Mouse (Mus musculus): ENCODE data around the gene Skil. TPM values are rescaled to one million over a fixed set of nuclear protein-coding genes. Genes with fewer than 3 reads are reported as not detected.

The Skil gene
- 10 to 100 TPM in 1 of 2 experiments, 1 to 10 TPM in 1; 9.6 to 10.5 TPM for total RNA-seq (2021)
- long read RNA-seq, experiment 1, full-length matches to known transcripts = 1 of 1 reads
- long read RNA-seq, experiment 1, partial matches to known transcripts = 0 of 1 reads
- long read RNA-seq, experiment 1, other reads (novel, unspliced or antisense) = 0 of 1 reads
- long read RNA-seq, experiment 2, full-length matches to known transcripts = 1 of 2 reads
- long read RNA-seq, experiment 2, partial matches to known transcripts = 0 of 2 reads
- long read RNA-seq, experiment 2, other reads (novel, unspliced or antisense) = 1 of 2 reads

DNA sequence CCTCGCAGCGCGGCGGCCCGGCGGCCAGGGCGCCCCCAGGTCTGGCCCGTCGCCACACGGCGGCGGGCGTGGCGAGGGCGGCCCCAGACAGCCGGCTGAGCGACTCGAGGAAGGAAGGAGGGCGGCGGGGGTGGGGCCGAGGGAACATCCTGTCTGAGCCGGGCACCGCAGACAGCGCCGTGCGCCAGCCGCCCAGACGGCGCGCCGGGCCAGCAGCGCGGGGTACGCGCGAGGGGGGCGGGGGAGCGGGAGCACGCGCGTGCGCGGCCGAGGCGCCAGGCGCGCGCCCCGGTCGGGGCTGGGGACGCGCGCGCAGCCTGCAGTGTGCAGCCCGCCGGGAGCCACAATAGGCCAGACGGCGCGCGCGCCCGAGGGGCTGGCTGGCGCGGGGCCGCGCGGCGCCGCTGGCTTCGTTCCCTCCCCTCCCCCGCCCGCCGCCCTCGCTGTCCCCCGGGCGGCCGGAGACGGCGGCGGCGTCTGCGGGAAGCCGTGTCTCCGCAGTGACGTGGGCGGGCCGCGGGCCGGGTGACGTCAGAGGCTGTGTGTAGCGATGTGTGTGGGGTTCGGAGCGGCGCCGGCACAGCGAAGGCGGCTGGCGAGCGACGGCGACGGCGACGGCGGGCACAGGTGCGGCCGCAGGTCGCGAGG, at the start of gene Skil:
TSS of gene Skil (plus strand) at position 528 of the 648 bp plus-strand sequence.
- peak; percentile 89 to 92 for DNase-seq
- intact Hi-C loops (cut with DNase I) = loop anchor here (5.0 kb wide), 2 partner anchors 37 to 43 kb away; no protein-coding TSS in a partner anchor

DNA sequence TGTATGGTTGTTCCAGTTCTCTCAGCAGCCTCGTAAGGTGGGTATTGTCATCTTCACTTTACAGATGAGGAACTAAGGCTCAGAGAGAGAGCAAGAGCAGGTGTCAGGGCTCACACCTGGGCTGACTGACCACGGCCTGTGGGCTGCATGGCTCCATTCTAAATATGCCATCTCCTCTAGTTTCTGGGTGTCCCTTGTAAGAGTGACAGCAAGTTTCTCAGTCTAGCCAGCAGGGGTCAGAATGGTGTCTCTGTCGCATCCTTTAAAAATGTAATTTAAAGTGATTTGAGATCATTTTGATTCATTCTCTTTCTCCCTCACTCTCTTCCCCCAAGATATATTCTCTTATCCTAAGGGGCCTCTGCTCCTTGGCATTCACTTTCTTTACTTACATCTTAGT, 47.6 kb upstream of the Skil start:
- intact Hi-C loops (cut with DNase I) = no loop called here
- DNase-seq = no peak

GRCm38 (mm10) chr3:31049087-31049486, 45.8 kb upstream of the Skil start:
- no peak for DNase-seq
- intact Hi-C loops (cut with DNase I) = no loop called here

DNA sequence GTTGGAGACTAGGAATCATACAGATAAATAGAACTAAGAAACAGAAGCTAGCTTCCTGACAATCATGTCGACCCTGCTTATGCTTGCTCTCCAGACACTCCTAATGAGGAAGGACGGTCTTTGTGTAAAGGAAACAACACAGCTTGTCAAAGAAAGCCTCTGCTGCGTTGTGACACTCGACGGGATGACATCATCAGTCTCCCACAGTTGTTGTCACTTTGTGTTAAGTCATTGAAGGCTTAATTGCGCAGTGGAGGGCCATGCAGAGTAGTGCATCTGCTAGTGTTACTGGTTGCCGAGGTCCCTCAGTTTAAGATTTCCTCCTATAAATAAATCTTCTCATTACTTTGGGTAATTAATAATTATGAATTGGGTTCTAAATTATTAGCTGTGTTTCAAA, 44.5 kb upstream of the Skil start:
- intact Hi-C loops (cut with DNase I) = no loop called here

GRCm38 (mm10) chr3:31051730-31052129, 43.1 kb upstream of the Skil start:
- intact Hi-C loops (cut with DNase I) = no loop called here

More for the DNA sequence above, 44.5 kb upstream of the Skil start:
- DNase-seq = no peak

GRCm38 (mm10) chr3:31053191-31053590, 41.7 kb upstream of the Skil start:
- intact Hi-C loops (cut with DNase I) = no loop called here
- DNase-seq = no peak

More at GRCm38 (mm10) chr3:31051730-31052129, 43.1 kb upstream of the Skil start:
- DNase-seq = no peak

- intact Hi-C loops (cut with DNase I) = loop anchor here (5.0 kb wide), 1 partner anchor 37 kb away; no protein-coding TSS in a partner anchor
Measured at GRCm38 (mm10) chr3:31054888-31055287, 40.0 kb upstream of the Skil start.

DNA sequence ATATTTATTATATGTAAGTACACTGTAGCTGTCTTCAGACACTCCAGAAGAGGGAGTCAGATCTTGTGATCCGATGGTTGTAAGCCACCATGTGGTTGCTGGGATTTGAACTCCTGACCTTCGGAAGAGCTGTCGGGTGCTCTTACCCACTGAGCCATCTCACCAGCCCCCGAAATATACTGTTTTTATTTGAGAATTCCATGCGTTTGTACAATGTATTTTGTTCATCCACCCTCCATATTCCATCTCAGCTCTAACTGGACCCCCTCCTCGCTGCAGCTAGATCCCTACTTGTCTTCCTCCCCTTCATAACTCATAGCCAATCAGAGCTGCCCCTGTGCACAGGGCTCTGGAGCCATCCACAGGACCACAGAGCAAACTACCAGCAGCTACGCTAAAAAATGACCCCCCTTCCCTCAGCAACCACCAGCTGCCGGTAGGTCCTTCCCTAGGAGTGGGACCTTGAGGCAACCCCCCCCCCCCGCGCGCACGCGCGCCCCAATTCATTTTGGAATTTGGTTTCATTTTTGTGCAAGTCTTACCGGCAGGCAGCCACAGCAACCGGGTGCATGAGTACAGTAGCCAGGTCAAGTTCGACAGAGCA, 38.7 kb upstream of the Skil start:
- peak in 1 of 2 experiments; percentile 31 for DNase-seq
- intact Hi-C loops (cut with DNase I) = loop anchor here (2.0 to 5.0 kb wide), 2 partner anchors 36 to 83 kb away; no protein-coding TSS in a partner anchor

More at GRCm38 (mm10) chr3:31054888-31055287, 40.0 kb upstream of the Skil start:
- no peak for DNase-seq

- intact Hi-C loops (cut with DNase I) = loop anchor here (2.0 to 5.0 kb wide), 2 partner anchors 35 to 82 kb away; no protein-coding TSS in a partner anchor
- peak; percentile 39 to 71 for DNase-seq
Measured at GRCm38 (mm10) chr3:31056651-31057627, 37.9 kb upstream of the Skil start.

DNA sequence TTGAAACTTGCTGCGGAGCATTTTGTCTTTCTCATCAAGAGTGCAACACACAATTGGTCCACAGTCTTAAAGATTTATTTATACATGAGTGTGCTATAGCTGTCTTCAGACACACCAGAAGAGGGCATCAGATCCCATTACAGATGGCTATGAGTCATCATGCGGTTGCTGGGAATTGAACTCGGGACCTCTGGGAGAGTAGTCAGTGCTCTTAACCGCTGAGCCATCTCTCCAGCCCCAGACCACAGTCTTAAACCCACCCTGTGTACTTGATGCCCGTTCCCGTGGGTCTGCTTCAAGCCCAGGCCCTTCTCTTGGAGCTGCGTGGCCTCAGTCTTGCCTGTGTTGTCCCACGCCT, 34.1 kb upstream of the Skil start:
- no peak for DNase-seq
- intact Hi-C loops (cut with DNase I) = no loop called here

DNA sequence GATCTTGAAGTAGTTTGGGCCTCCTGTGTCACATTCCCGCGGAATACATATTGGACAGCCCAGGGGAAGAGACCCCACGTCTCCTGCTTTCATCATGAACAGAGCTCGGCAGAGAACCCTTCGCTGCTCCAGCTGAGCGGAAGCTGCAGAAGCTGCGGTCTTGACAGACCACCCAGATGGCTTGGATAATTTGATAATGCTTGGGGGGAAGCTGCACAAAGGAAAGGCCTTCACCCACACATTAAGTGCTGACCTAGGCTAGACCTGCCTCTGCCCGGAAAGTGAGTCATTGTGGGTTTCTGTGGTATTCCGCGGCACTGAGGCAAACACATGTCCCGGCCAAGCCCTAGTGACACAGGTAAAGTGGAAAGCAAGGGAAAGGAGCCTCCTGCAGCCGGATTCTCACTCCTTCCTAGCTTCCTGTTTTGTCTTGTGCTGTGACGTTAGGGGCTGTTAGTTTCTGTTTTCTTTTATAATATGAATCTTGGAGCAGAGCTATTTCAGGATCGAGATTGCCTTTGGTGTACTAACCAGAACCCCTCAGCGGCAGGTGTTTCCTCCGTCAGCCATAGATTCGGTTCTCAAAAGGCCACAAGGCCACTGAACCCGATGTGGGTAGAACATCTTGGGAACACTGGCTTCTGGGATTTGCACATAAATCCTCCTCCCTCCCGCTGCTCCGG, 33.6 kb upstream of the Skil start:
- intact Hi-C loops (cut with DNase I) = no loop called here

DNA sequence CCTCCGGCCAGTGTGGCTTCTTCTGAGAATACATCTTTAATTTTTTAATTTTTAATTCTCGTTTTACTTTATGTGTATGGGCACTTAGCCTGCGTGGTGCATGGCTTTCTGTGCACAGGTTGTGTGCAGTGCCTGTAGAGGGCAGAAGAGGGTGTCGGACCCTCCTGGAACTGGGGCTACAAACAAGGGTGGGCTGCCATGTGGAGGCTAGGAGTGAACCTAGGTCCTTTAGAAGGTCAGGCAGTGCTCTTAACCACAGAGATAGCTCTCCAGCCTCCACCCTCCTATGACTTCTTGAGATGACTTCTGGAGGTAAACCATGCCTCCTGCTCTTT, 33.1 kb upstream of the Skil start:
- intact Hi-C loops (cut with DNase I) = no loop called here
- no peak for DNase-seq

More for the DNA sequence above, 33.6 kb upstream of the Skil start:
- no peak for DNase-seq

DNA sequence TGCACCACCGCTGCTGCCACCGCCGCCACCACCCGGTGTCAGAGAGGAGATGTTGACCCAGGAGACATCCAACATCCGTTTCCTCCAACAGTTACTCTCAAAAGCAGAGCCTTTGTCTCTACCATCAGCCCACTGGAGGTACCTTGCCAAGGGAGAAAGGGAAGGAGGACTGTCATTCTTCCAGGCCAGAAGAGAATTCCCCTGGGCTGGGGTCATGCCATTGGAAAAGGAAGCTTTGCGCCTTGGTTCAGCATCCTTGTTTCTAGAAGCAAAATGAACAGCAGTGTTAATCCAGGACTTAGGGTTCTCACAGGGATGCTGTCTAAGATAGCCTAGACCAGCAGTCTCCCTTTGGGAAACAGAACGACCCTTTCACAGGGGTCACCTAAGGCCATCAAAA, 32.5 kb upstream of the Skil start:
- intact Hi-C loops (cut with DNase I) = no loop called here
- no peak for DNase-seq

- intact Hi-C loops (cut with DNase I) = no loop called here
- DNase-seq = no peak
Measured at GRCm38 (mm10) chr3:31068482-31068881, 26.4 kb upstream of the Skil start.

DNA sequence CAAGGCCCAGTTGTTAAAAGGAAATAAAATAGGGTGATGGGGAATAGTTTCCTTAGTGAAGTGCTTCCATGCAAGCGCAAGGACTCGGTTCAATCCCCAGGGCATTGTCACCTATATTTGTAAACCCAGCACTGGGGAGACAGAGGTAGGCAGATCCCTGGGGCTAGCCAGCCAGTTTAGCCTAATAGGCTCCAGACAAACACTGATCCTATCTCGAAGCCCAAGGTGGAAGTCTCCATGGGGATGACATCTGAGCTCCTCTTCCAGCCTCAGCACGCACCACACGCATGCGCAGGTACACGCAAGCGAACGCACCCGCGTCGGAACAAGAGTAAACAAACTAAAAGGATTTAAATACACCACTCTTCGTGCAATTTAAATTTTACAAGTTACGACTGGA, 23.1 kb upstream of the Skil start:
- intact Hi-C loops (cut with DNase I) = no loop called here
- no peak for DNase-seq

DNA sequence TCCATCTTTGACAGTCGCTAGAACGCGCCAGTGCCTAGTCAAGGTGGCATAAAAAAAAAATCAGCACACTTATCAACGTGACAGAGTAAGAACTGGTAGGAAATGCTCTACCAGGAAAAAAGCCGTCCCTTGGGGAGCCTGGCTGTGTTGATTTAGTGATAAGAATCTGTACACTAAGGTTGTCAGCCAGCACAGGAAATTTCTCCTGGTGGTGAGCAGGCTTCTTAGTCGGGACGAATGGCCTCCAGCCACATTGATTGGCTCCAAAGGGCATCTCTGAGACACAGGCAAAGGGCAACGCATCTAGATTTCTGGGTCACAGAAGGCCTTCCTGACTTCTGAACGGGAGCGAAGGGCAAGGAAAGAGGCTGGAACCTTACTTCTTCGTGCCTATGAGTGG, 19.1 kb upstream of the Skil start:
- intact Hi-C loops (cut with DNase I) = no loop called here

GRCm38 (mm10) chr3:31077068-31077703, 17.7 kb upstream of the Skil start:
- DNase-seq = no peak
- intact Hi-C loops (cut with DNase I) = no loop called here

More for the DNA sequence above, 19.1 kb upstream of the Skil start:
- DNase-seq = no peak

DNA sequence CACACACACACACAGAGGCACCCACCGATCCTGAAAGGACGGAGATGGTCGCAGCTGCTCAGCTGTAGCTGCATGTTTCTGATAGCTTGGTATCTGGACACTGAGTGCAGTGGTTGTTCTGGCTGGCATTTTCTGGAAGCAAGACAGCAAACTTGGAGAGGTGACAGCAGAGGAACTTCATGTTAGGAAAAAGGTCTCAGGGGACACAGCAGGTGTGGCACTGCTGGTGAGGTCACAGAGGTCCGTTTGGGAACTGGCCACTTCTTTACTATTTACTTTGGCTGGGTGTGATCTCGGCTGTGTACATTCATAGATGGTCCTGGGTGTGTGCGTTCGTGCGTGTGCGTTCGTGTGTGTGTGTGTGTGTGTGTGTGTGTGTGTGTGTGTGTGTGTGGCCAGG, 15.4 kb upstream of the Skil start:
- no peak for DNase-seq
- intact Hi-C loops (cut with DNase I) = no loop called here

GRCm38 (mm10) chr3:31080791-31081502, 13.9 kb upstream of the Skil start:
- no peak for DNase-seq
- intact Hi-C loops (cut with DNase I) = no loop called here

Measured in gastrocnemius, postnatal 36 days (tissue).